Mouse (Mus musculus) testis, adult 2 months (tissue): Measurements from ENCODE around the gene 5730596B20Rik.

Source experiments
- CTCF ChIP-seq: fragments of 200-500 bp; IDR thresholded peaks from 2 replicates; pipeline ENCODE4 v1.5.1; 2012; ENCODE audit warnings: low read depth, mild to moderate bottlenecking, inconsistent platforms, low read length, moderate library complexity; ENCODE audit not compliant: control insufficient read depth, insufficient read depth, insufficient replicate concordance
- POLR2A ChIP-seq: fragments of 200-500 bp; IDR thresholded peaks from 2 replicates; pipeline ENCODE4 v1.6.1; 2012; ENCODE audit warnings: low read depth, mild to moderate bottlenecking, inconsistent platforms, low read length, moderate library complexity; ENCODE audit not compliant: control insufficient read depth

- no peak for TF ChIP-seq CTCF
- TF ChIP-seq POLR2A = no peak
Measured at GRCm38 (mm10) chr6:52228475-52229465, 51.5 kb downstream of the 5730596B20Rik start.
